Comparison of ENCODE assay signal across 8 mouse cellular contexts in the genomic region with DNA sequence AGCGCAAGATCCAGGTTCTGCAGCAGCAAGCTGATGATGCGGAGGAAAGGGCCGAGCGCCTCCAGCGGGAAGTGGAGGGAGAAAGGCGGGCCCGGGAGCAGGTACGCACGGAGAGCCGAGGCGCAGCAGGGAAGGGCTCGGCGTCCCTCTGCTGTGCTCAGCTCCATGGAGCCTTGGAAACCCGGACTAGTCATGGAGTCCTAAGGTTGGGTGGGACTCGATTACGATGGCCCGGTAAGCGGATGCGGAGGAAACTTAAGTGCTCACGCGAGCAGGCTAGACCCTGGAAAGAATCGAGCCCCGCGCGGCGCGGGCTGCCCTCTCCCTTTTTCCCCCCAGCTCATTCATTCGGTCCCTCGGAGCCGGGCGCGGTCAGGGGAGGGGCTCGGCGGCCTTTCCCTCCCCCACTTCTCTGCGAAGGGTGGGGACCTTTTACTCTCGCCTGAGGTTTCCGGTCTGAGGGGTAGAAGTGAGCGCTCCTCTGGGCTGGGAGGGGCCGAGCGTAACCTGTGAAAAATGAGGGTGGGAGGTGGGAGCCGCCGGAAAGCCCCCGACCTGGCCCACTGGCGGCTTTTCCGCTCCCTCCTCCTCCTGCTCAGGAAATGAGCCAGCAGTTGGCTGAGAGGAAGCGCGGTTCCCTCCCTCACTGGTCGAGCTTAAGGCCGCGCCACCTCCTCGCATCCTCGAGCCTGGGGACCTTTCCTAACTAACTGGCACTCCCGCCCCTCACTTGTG. TPM values are rescaled to one million over a fixed set of nuclear protein-coding genes. Genes with fewer than 3 reads are reported as not detected.
DNase-seq lines count a peak whose midpoint lies in the region; ATAC-seq lines count a peak whose summit lies in the region.

No protein-coding gene starts in this region.

- H3K4me2 ChIP-seq in hindbrain, embryonic 14.5 days (replicated peaks): peak overlapping the region; percentile 84

- intact Hi-C loops in left cerebral cortex, postnatal 10 days (cut with DNase I): loop anchor here (5.0 kb wide), 1 partner anchor 118 kb away; the partner anchor contains the start of gene Atp8b2

- WGBS in hindbrain, embryonic 14.5 days: under 1% methylated on average over 51 of the region's 53 CpGs

- peaks cover 38% of the 10 kb centered on the region for H3K4me1 ChIP-seq in hindbrain, embryonic 14.5 days (replicated peaks; ENCODE audit: control insufficient read depth, insufficient read depth, low read length)
- H3K4me1 ChIP-seq in megakaryocyte, embryonic 14.5 days: peaks cover 71% of the 10 kb centered on the region

- no peaks in the 10 kb centered on the region for H3K9me3 ChIP-seq in hindbrain, embryonic 14.5 days (ENCODE audit: control insufficient read depth, low read length)
- no peaks in the 10 kb centered on the region for H3K9me3 ChIP-seq in megakaryocyte, embryonic 14.5 days

- peak; percentile 97 for DNase-seq in ZHBTc4 (ENCODE audit: low read depth, low spot score)
- peak; percentile 44 to 56 for DNase-seq in cerebellum, postnatal 25 days
- peak; percentile 50 to 52 for DNase-seq in frontal cortex, postnatal 36 days (ENCODE audit: low spot score in 2 of 2)
- peak; percentile 57 for DNase-seq in hindbrain, embryonic 14.5 days (ENCODE audit: low spot score)
- DNase-seq in left cerebral cortex, postnatal 10 days (ENCODE audit: extremely low spot score in 1 of 2, low spot score in 2 of 2): peak; percentile 52 to 85
- peak; percentile 76 to 79 for DNase-seq in right cerebral cortex, postnatal 10 days (ENCODE audit: low spot score in 2 of 2)
- DNase-seq in urinary bladder, postnatal 14 days (ENCODE audit: low spot score): peak; percentile 71

- H3K4me3 ChIP-seq in hindbrain, embryonic 14.5 days (replicated peaks; ENCODE audit: low read length): peak overlapping the region; percentile 94
- H3K4me3 ChIP-seq in megakaryocyte, embryonic 14.5 days (replicated peaks): peak overlapping the region; percentile 99

- peak; percentile 74 for ATAC-seq in hindbrain, embryonic 14.5 days (ENCODE audit: low FRiP score)

- no peaks in the 10 kb centered on the region for H3K36me3 ChIP-seq in hindbrain, embryonic 14.5 days (replicated peaks; ENCODE audit: control insufficient read depth, insufficient read depth)
- peaks cover 22% of the 10 kb centered on the region for H3K36me3 ChIP-seq in megakaryocyte, embryonic 14.5 days (replicated peaks; ENCODE audit: low read length)

- H3K9ac ChIP-seq in hindbrain, embryonic 14.5 days: peak overlapping the region; percentile 83

- H3K27ac ChIP-seq in hindbrain, embryonic 14.5 days: peak overlapping the region; percentile 94

- no peaks in the 10 kb centered on the region for H3K27me3 ChIP-seq in hindbrain, embryonic 14.5 days (ENCODE audit: control insufficient read depth, insufficient read depth, low read length)
- no peaks in the 10 kb centered on the region for H3K27me3 ChIP-seq in megakaryocyte, embryonic 14.5 days (replicated peaks)

RNA-seq across cellular contexts. Expression of gene Tpm3, which starts 7.5 kb away (rescaled TPM):
- polyA plus RNA-seq in hindbrain, embryonic 14.5 days (2014; fragmentation: Nextera tagmentation; extraction: Ambion mirVana): 313 and 339 TPM in 2 replicates
- total RNA-seq in left cerebral cortex, postnatal 10 days (2021): 100 to 1,000 TPM; 259 to 260 TPM
- polyA plus RNA-seq in megakaryocyte, embryonic 14.5 days (2012; ENCODE audit: insufficient read depth, low replicate concordance): 28.7 and 263 TPM in 2 replicates

RNA-seq across cellular contexts. Expression of gene Nup210l, which starts 24.0 kb away (rescaled TPM):
- 0.35 and 0.51 TPM in 2 replicates for polyA plus RNA-seq in hindbrain, embryonic 14.5 days (2014; fragmentation: Nextera tagmentation; extraction: Ambion mirVana)
- under 1 TPM; 0.56 to 0.59 TPM for total RNA-seq in left cerebral cortex, postnatal 10 days (2021)
- polyA plus RNA-seq in megakaryocyte, embryonic 14.5 days (2012; ENCODE audit: insufficient read depth, low replicate concordance): not detected in 2 replicates

RNA-seq across cellular contexts. Expression of gene Ubap2l, which starts 27.5 kb away (rescaled TPM):
- 140 and 148 TPM in 2 replicates for polyA plus RNA-seq in hindbrain, embryonic 14.5 days (2014; fragmentation: Nextera tagmentation; extraction: Ambion mirVana)
- total RNA-seq in left cerebral cortex, postnatal 10 days (2021): 100 to 1,000 TPM; 189 to 202 TPM
- 119 and 130 TPM in 2 replicates for polyA plus RNA-seq in megakaryocyte, embryonic 14.5 days (2012; ENCODE audit: insufficient read depth, low replicate concordance)

RNA-seq across cellular contexts. Expression of gene 4933434E20Rik, which starts 28.5 kb away (rescaled TPM):
- polyA plus RNA-seq in hindbrain, embryonic 14.5 days (2014; fragmentation: Nextera tagmentation; extraction: Ambion mirVana): 200 and 225 TPM in 2 replicates
- total RNA-seq in left cerebral cortex, postnatal 10 days (2021): 10 to 100 TPM; 76.1 to 76.6 TPM
- polyA plus RNA-seq in megakaryocyte, embryonic 14.5 days (2012; ENCODE audit: insufficient read depth, low replicate concordance): 1.2 and 10.8 TPM in 2 replicates

Comparison
In these comparisons a context has a peak if more than half of its experiments do, and no peak if none do; other contexts are left out.
1. Peak in every context shown above with its lines: DNase-seq, ATAC-seq, H3K4me3 ChIP-seq and H3K27ac ChIP-seq.